Mouse (Mus musculus): ENCODE data around the gene Akr1d1.

Akr1d1 gene

GRCm38 (mm10) chr6:37617431-37618011, 87.5 kb downstream of the Akr1d1 start:
- DNase-seq (ENCODE audit: low spot score), result no peak
